Mouse (Mus musculus) heart, embryonic 12.5 days (tissue): Measurements from ENCODE around the gene Nudt16l1. TPM values are rescaled to one million over a fixed set of nuclear protein-coding genes. Genes with fewer than 3 reads are reported as not detected.

Experiments used
- ATAC-seq: fragments of 200-750 bp; cut with Nextera tagmentation; 2 replicates; pipeline ENCODE4 v1.8.0; 2017; ENCODE audit warnings: moderate TSS enrichment, moderate library complexity; ENCODE audit not compliant: insufficient number of reproducible peaks, low FRiP score
- H3K27ac ChIP-seq: fragments of 300-500 bp; sonication (generic); 2 replicates; pipeline ENCODE4 v1.5.1; 2016; ENCODE audit warnings: mild to moderate bottlenecking, moderate library complexity; ENCODE audit not compliant: poor library complexity, severe bottlenecking
- H3K27me3 ChIP-seq: fragments of 300-500 bp; sonication (generic); replicated peaks from 2 replicates; pipeline ENCODE4 v1.6.1; 2016; ENCODE audit warnings: mild to moderate bottlenecking, moderate library complexity
- H3K36me3 ChIP-seq: fragments of 300-500 bp; sonication (generic); 2 replicates; pipeline ENCODE4 v1.6.1; 2016; ENCODE audit warnings: mild to moderate bottlenecking, moderate library complexity
- H3K4me1 ChIP-seq: fragments of 300-500 bp; sonication (generic); replicated peaks from 2 replicates; pipeline ENCODE4 v1.6.1; 2016; ENCODE audit warnings: mild to moderate bottlenecking
- H3K4me2 ChIP-seq: fragments of 300-500 bp; sonication (generic); 2 replicates; pipeline ENCODE4 v1.6.1; 2016; ENCODE audit warnings: mild to moderate bottlenecking, moderate library complexity
- H3K4me3 ChIP-seq: fragments of 300-500 bp; sonication (generic); 2 replicates; pipeline ENCODE4 v1.5.1; 2016; ENCODE audit warnings: mild to moderate bottlenecking
- H3K9ac ChIP-seq: fragments of 300-500 bp; sonication (generic); 2 replicates; pipeline ENCODE4 v1.6.1; 2016; ENCODE audit warnings: mild to moderate bottlenecking, moderate library complexity
- H3K9me3 ChIP-seq: fragments of 300-500 bp; sonication (generic); replicated peaks from 2 replicates; pipeline ENCODE4 v1.6.1; 2016; ENCODE audit warnings: mild to moderate bottlenecking, moderate library complexity
- WGBS: fragments of 180-500 bp; shearing (Covaris S2); methylation state at CpG from one replicate; pipeline ENCODE4 v1.1.7; 2016; 5-methylcytosine and 5-hydroxymethylcytosine counted together
- polyA plus RNA-seq: library from polyadenylated mRNA; unstranded; fragments of >200 nt; fragmentation: Nextera tagmentation; extraction: Ambion mirVana; gene quantifications from 2 replicates; pipeline ENCODE4 v1.2.1, GENCODE M21; 2016

The Nudt16l1 gene
- polyA plus RNA-seq: 92.3 and 97.3 TPM in 2 replicates

DNA sequence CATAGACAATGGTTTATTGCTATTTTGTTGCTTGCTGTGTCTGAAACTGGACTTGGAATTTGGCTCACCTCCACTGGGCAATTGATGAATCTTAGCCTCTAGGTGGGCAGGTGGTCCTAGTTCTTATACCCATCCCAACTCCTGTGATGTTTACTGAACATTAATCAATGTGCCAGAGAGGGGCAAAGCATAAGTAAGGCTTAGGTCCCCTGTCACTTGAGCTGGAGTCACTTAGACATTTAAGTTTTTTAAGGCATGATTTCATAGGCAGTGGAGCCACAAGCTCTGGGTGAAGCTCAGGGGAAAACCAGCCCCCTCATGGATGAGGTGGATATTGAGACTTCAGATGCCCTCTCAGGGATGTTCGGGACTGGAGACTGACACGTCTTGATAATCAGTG, at the start of gene Nudt16l1:
Nudt16l1 (plus strand) TSS at position 301 of the 400 bp plus-strand sequence.
- peaks cover 79% of the 10 kb centered on the region for H3K36me3 ChIP-seq
- H3K9me3 ChIP-seq: no peaks in the 10 kb centered on the region
- WGBS: 1% methylated on average over 2 of the region's 2 CpGs
- peaks cover 23% of the 10 kb centered on the region for H3K4me1 ChIP-seq
- peak within 1 kb of the TSS; percentile 95 for H3K9ac ChIP-seq
- peak within 1 kb of the TSS; percentile 89 for H3K4me3 ChIP-seq
- H3K4me2 ChIP-seq: peak within 1 kb of the TSS; percentile 91
- no peaks in the 10 kb centered on the region for H3K27me3 ChIP-seq
- peak within 1 kb of the TSS; percentile 80 for H3K27ac ChIP-seq
- ATAC-seq: no peak

DNA sequence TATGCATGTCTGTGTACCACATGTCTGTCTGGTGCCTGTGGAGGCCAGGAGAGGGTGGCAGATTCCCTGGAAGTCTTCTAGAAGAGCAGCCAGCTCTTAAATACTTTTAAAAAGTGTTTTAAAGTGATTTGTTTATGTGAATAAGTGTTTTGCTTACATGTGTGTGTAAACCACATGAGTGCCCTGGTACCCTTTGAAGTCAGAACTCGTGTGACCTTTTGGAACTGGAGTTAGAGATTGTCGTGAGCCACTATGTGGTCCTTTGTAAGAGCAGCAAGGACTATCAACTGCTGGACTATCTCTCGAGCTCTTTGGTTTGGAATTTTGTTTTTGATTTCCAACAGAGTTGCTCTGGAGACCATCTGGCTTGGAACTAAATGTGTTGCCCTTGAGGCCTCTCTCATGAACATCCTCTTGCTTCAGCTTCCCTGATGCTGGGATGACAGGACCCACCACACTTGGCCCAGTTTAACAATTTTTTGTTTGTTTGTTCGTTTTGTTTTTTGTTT, 48.3 kb upstream of the Nudt16l1 start:
- Histone ChIP-seq H3K4me1 (peaks cover 62% of the 10 kb centered on the region), H3K27me3 (no peaks in the 10 kb centered on the region), H3K4me2 (peak overlapping the region; percentile 36), H3K27ac (peak overlapping the region; percentile 76), H3K9me3 (no peaks in the 10 kb centered on the region), H3K36me3 (peaks cover 6% of the 10 kb centered on the region), H3K9ac (no peak overlapping the region), H3K4me3 (no peak overlapping the region)
- no peak for ATAC-seq
- WGBS: 32% methylated on average over 4 of the region's 4 CpGs

DNA sequence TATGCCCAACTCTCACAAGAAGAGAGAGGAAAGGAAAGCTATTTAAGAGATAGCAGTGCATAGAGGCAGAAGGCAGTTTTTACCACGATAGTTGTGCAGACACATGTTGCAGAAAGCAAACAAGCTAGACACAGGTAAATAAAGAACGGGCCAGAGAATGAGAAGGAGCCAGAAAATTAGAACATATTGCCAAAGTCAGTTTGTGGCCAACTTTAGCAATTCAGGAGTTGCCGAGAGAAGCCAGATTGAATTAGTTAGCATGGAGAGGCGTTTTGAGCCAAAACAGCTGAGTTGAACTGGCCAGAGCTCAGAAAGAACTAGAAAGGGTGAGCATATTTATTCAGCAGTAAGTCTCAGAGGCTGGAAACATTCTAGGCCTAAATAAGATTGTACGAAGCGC, 46.4 kb upstream of the Nudt16l1 start:
- Histone ChIP-seq H3K9ac (no peak overlapping the region), H3K36me3 (peaks cover 6% of the 10 kb centered on the region), H3K27me3 (no peaks in the 10 kb centered on the region), H3K9me3 (no peaks in the 10 kb centered on the region), H3K27ac (no peak overlapping the region), H3K4me1 (peaks cover 76% of the 10 kb centered on the region), H3K4me2 (no peak overlapping the region), H3K4me3 (no peak overlapping the region)
- ATAC-seq: no peak
- 89% methylated on average over 6 of the region's 6 CpGs for WGBS

DNA sequence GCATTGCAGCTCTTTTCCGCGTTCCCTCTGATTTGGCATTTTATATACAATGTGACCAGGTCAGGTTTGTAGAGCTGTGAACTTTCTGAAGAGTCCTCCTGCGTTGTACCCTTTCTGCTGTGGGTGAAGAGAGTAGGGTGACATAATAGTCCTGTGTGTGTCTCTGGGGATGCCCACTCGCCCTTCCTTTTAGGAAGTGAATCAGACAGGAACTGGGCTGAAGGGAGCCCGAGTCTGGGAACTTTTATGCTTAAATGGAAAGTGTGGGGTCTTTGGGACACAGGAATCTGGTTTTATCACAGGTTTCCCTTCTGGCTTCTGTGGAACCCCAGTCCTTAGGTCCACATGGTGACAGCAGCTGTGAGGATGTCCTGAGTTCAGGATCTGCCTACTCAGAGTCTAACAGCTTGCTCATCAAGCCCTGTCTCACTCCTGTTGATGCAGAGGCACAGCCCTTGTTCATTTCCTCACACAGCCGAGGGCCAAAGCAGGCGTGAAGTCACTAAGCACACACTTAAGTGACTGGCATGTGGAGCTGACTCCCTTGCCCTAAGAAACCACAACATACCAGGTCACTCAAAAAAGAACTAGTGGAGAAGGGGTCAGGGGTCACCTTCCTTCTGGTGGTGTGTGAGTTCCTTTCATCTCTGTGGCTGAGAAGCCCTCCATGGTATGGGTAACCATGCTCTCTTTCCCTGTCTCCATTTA, 44.2 kb upstream of the Nudt16l1 start:
- 62% methylated on average over 7 of the region's 7 CpGs for WGBS
- no peak overlapping the region for H3K27ac ChIP-seq

DNA sequence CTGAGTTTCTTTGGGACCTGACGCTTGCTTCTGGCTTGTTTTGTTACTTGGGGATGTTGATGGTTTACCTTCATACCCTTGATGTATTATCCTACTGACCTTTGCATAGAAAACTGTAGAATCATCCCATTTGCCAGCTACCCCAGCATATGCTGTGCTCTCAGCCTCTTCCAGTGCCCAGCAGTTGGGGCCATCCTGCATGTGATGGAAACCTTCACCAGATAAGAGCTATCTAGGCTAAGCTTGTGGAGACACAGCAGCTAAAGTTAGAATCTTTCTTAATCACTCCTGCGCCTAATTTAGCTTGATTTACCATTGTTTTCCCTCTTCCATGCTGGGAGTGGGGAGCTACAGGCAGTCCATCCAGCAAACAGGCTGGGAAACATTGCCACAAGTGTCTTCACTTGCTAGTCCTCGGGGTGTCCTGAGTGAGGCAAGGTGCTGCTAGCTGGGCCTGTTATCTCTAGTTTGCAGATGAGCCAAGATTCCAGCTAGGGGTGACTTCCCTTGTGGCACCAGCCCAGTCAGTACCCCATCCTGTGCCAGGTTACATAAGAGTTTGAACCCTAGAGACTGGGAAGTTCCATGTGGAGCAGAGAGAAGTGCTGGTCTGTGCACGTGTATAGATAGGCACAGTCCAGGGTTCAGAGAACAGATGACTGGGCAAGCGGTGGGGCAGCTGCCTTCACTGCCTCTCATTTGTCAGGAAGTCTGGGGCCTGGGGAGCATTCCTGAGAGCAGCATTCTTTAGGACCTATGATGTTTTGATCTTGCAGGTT, 42.1 kb upstream of the Nudt16l1 start:
- Histone ChIP-seq H3K36me3 (peaks cover 9% of the 10 kb centered on the region; the same call in 1 of the 2 replicates), H3K27me3 (no peaks in the 10 kb centered on the region), H3K9me3 (no peaks in the 10 kb centered on the region), H3K4me3 (no peak overlapping the region), H3K4me1 (peaks cover 56% of the 10 kb centered on the region), H3K4me2 (peak overlapping the region; percentile 40), H3K9ac (peak overlapping the region; percentile 42), H3K27ac (peak overlapping the region; percentile 86)
- 24% methylated on average over 5 of the region's 5 CpGs for WGBS
- ATAC-seq: peak; percentile 44; the same call in 1 of the 2 replicates

More for the DNA sequence above, 44.2 kb upstream of the Nudt16l1 start:
- Histone ChIP-seq H3K4me3 (no peak overlapping the region), H3K9ac (no peak overlapping the region), H3K27me3 (no peaks in the 10 kb centered on the region), H3K36me3 (peaks cover 3% of the 10 kb centered on the region; the same call in 1 of the 2 replicates), H3K4me2 (no peak overlapping the region), H3K4me1 (peaks cover 67% of the 10 kb centered on the region), H3K9me3 (no peaks in the 10 kb centered on the region)
- ATAC-seq: no peak

DNA sequence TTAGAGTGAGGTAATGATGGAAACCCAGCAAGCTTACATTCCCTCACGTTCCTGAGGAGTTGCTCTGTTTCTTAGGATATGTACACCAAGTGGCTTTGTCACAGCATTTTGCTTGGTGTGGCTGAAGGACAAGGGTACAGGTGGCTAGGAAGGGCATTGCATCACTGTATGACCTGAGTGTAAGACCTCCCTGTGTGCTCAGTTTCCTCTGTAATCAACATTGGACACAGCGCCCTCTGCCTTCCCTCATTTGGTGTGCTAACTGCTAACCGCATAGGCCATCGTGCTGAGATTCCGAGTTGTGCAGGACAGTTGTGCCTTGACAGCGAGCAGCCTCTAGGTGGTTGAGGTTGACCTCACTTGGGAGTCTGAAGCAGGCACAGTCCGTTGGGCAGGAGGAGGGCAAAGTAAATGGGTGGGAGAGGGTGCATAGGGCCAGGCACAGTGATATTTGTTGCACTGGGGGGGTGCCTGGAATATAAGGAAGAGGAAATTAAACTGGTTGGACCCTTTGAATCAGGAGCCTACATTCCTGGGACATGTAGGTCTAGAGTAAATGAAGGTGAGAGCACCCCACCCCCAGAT, 41.3 kb upstream of the Nudt16l1 start:
- ATAC-seq: 0 out of 2 replicates have a peak, but pooled peaks have one; percentile 24
- H3K4me1 ChIP-seq: peaks cover 54% of the 10 kb centered on the region
- peak overlapping the region; percentile 86 for H3K27ac ChIP-seq
- no peak overlapping the region for H3K4me2 ChIP-seq
- WGBS: 56% methylated on average over 7 of the region's 7 CpGs
- H3K9me3 ChIP-seq: no peaks in the 10 kb centered on the region
- peaks cover 9% of the 10 kb centered on the region; the same call in 1 of the 2 replicates for H3K36me3 ChIP-seq
- no peak overlapping the region for H3K9ac ChIP-seq
- H3K27me3 ChIP-seq: no peaks in the 10 kb centered on the region
- no peak overlapping the region for H3K4me3 ChIP-seq

DNA sequence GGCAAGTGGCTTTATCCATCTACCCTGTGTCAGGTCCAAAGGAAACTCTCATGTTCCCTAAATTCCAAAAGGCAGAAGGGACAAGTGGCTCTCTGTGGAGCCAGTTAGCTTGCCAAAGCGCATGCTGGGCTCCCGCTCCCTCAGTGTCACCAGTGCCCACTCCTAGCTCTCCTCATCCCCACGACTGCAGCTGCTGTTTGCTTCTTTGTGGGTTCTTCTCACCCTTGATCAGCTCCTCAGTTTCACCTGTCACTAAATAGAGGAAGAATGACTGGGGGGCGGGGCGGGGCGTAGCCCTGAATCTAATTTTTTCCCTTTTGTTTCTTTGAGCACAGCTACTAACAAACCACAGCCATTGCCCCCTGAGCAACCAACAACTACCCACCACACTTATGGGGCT, 39.7 kb upstream of the Nudt16l1 start:
- Histone ChIP-seq H3K36me3 (0 out of 2 replicates have a peak, but pooled peaks cover 6% of the 10 kb centered on the region), H3K4me2 (no peak overlapping the region), H3K9ac (no peak overlapping the region), H3K4me3 (no peak overlapping the region), H3K9me3 (no peaks in the 10 kb centered on the region), H3K27me3 (no peaks in the 10 kb centered on the region), H3K27ac (no peak overlapping the region), H3K4me1 (peaks cover 57% of the 10 kb centered on the region)
- no peak for ATAC-seq
- 95% methylated on average over 6 of the region's 6 CpGs for WGBS

DNA sequence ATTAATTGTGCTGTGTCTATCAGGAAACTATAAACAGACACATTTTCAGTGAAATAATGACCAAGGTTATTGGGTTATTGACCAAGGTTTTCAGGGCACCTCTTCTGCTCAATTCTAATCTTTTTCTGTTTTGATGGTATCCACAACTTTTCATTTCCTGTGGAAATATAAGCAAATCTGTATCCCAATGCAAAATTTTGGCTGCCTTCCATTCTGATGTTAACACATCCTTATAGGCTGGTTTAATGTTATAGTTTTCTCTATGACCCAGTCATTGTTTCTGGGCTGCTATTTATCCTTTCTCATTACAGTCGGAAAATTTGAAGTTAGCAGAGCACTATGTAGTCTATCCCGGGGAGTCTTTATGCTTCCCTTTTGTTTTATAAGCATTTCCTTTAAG, 38.9 kb upstream of the Nudt16l1 start:
- no peak overlapping the region for H3K4me2 ChIP-seq
- no peaks in the 10 kb centered on the region for H3K27me3 ChIP-seq
- no peak overlapping the region for H3K9ac ChIP-seq
- H3K36me3 ChIP-seq: 0 out of 2 replicates have a peak, but pooled peaks cover 6% of the 10 kb centered on the region
- H3K27ac ChIP-seq: no peak overlapping the region
- ATAC-seq: no peak
- no peak overlapping the region for H3K4me3 ChIP-seq
- H3K4me1 ChIP-seq: peaks cover 54% of the 10 kb centered on the region
- WGBS: 65% methylated on average over 2 of the region's 2 CpGs
- H3K9me3 ChIP-seq: no peaks in the 10 kb centered on the region

DNA sequence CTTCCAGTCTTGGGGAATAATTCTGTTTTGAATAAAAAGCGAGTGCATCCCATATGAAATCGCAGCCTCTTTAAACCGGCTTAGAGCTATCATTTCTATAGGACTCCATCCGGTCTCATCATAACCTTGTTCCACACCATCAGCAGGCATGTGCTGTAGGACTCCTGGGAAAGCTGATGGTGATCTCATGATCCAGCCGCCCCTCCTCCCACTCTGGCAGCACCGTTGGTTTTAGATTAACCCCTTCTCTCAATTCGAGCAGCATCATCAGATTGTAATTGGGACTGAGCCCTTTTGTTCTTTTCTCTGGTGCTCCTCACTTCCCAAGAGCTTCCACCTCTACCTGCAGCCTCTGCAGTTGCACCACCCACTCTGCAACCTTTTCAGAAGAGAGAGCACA, 37.4 kb upstream of the Nudt16l1 start:
- peaks cover 49% of the 10 kb centered on the region for H3K4me1 ChIP-seq
- H3K4me2 ChIP-seq: no peak overlapping the region
- H3K36me3 ChIP-seq: 0 out of 2 replicates have a peak, but pooled peaks cover 6% of the 10 kb centered on the region
- no peaks in the 10 kb centered on the region for H3K9me3 ChIP-seq
- no peaks in the 10 kb centered on the region for H3K27me3 ChIP-seq
- no peak overlapping the region for H3K9ac ChIP-seq
- ATAC-seq: no peak
- 61% methylated on average over 7 of the region's 7 CpGs for WGBS
- H3K27ac ChIP-seq: no peak overlapping the region
- no peak overlapping the region for H3K4me3 ChIP-seq

DNA sequence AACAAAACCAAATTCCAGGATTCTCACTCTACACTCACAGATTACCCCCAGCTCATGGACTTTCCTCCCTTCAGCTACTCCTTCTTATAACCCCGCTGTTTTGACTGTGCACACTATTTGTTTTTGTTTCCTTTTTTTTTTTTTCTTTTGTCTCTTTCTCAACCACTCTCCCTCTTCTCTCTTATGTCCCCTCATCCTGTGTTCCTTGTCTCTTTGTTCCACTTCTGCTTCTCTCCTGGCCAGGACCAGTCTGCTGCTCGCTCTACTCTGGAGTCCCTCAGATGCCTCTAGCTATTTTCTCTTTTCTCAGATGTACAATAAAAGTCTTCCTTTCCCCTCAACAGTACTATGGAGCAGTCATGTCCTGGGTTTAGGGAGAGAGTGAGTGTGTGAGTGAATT, 36.2 kb upstream of the Nudt16l1 start:
- Histone ChIP-seq H3K4me2 (no peak overlapping the region), H3K9ac (no peak overlapping the region), H3K27me3 (no peaks in the 10 kb centered on the region), H3K36me3 (peaks cover 10% of the 10 kb centered on the region), H3K4me1 (peaks cover 36% of the 10 kb centered on the region), H3K9me3 (no peaks in the 10 kb centered on the region), H3K4me3 (no peak overlapping the region), H3K27ac (no peak overlapping the region)
- 63% methylated on average over 2 of the region's 2 CpGs for WGBS
- ATAC-seq: no peak
